Mouse (Mus musculus): ENCODE data around the gene Ywhaq. TPM values are rescaled to one million over a fixed set of nuclear protein-coding genes. Genes with fewer than 3 reads are reported as not detected.

Ywhaq gene
- polyA plus RNA-seq (2017; shearing (Covaris generic)) = 320 TPM

DNA sequence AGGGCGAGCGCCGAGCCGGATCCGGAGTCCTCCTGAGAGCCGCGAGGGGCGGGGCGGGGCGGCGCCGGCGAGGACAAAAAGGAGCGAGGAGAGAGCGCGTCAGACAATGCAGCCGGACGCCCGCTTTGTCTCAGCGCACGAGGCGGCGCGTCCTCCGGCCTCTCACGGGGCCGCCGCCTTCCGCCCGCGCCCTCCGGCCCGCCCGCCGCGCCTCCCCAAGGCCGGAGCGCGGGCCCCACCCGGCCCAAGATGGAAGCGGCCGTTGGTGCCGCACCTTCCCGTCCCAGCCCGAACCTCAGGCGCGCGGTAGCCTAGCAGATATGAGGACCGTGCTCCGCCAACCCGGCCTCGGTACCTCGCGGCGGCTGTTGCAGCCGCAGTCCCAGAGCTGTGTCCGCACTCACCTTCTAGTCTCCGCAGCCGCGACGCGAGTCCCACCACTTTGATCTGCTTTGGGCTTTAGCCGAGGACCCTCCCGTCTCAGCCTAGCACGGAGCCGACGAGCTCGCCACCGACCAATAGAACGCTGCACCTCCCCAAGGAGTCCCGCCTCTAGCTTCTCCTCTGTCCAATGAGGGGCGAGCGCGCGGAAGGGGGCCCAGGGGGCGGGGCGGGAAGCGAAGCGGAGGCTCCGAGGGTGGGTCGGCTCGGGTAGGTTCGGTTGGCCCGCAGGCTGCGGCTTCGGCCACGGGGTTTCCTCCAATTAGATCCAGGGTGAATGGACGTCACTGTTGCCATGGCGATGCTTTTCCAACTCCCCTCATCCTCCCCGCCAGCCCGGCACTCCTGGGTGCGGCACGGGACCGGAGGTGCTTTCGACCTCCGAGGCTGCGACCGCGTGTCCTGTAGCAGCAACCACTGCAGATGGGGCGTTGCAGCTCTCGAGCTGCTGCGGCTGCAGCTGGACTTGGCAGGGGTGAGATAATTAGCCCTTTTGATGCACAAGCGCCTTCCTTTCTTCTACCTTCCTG lies at the start of gene Ywhaq:
Ywhaq (minus strand) TSS at position 538 of the 971 bp plus-strand sequence.

DNA sequence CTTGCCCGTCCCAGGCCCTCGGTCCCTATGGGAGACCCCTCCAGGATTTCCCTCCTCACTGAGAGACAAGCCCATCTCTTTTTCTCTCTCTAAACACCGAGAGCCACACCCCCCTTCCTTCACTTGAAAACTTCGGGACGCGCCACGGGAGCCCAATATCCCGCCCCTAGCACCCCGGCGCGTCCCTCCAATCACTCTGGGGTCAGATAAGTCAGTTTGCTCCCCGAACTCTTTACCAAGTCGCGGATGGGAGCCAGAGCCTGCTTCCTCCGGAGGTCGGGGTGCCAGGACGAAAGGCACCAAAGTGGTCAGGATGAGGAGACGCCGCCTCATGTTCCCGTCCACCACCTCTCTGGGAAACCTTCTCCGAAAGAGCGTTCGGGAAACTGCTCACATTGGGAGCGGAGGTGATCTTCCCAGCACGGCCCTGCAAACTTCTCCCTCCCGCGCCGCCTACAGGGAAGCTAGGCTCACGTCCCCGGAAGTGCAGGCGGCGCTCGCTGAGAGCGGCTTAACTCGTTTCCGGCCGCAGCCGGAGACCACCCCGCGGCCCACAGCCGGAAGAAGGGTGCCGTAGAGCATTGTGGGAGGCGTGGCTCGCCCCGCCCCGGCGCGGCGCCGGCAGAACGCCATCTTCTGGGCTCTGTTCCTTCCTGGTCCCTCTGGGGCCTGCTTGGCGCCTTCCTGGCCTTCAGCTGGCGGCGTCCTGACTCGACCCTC lies 44.2 kb downstream of the Ywhaq start, which contains the start of gene Adam17:
Adam17 (minus strand) TSS at position 533 of the 720 bp plus-strand sequence.

Other genes starting within 250 kb of the Ywhaq start
- 98.7 TPM for gene Cpsf3, start 132.2 kb downstream of the Ywhaq start, polyA plus RNA-seq (2017; shearing (Covaris generic))
- gene Itgb1bp1, start 131.4 kb downstream of the Ywhaq start, polyA plus RNA-seq (2017; shearing (Covaris generic)) = 75.9 TPM
- 17.7 TPM for gene Iah1, start 101.2 kb downstream of the Ywhaq start, polyA plus RNA-seq (2017; shearing (Covaris generic))
- 36.6 TPM for gene Adam17, start 44.0 kb downstream of the Ywhaq start, polyA plus RNA-seq (2017; shearing (Covaris generic))